18 mouse cellular contexts compared by ENCODE assay signal in the genomic region with DNA sequence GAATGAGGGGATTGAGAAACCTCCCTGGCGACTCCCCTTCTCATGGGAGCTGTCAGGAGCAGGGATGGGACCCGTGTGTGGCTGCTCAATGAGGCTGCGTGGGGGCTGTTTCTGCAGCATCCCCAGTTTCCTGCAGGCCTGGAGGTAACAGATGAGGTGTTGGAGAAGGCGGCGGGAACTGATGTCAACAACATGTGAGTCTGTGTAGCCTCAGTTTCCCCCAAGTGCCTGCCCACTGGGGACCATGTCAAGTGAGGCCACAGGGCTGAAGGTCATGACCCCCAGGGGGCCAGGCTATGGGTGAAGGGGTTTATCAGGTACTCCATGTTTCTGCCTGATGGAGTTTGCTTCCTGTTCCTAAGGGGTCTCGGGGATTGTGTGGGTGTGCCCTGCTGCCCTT. TPM values are rescaled to one million over a fixed set of nuclear protein-coding genes. Genes with fewer than 3 reads are reported as not detected.
DNase-seq lines count a peak whose midpoint lies in the region; ATAC-seq and TF ChIP-seq lines count a peak whose summit lies in the region.
"Had no signal": no experiment of that assay in that cellular context is flagged by ENCODE, and none has a peak within 500 bp of the region (broad histone marks: within the 10 kb centered on the region; RNA-seq: fewer than 3 reads in every experiment).

No protein-coding gene starts in this region.

- no peak overlapping the region for H3K4me2 ChIP-seq in lung, postnatal 0 days (replicated peaks; ENCODE audit: low read depth, low read length)
- H3K4me2 ChIP-seq in stomach, postnatal 0 days (replicated peaks; ENCODE audit: low read depth): no peak overlapping the region
- H3K4me2 ChIP-seq: embryonic facial prominence, embryonic 13.5 days; forebrain, embryonic 13.5 days; limb, embryonic 13.5 days; liver, embryonic 12.5 days; midbrain, embryonic 12.5 days had no signal

- H3K36me3 ChIP-seq in lung, postnatal 0 days (ENCODE audit: insufficient read depth, low read length): no peaks in the 10 kb centered on the region
- H3K36me3 ChIP-seq in stomach, postnatal 0 days (ENCODE audit: control insufficient read depth, insufficient read depth, low read length): no peaks in the 10 kb centered on the region
- H3K36me3 ChIP-seq: embryonic facial prominence, embryonic 13.5 days; limb, embryonic 13.5 days; midbrain, embryonic 12.5 days; neural tube, embryonic 12.5 days had no signal

- peaks cover 17% of the 10 kb centered on the region; the same call in 1 of the 2 replicates for H3K4me1 ChIP-seq in lung, postnatal 0 days (ENCODE audit: insufficient read depth, low read depth, low read length)
- peaks cover 5% of the 10 kb centered on the region; the same call in 1 of the 2 replicates for H3K4me1 ChIP-seq in stomach, postnatal 0 days (replicated peaks; ENCODE audit: control insufficient read depth, insufficient read depth)

- no peak for TF ChIP-seq EP300 in lung, postnatal 0 days (IDR thresholded peaks at IDR 0.05)
- TF ChIP-seq EP300 in stomach, postnatal 0 days (optimal IDR thresholded peaks at IDR 0.05): no peak

- H3K27ac ChIP-seq in gastrocnemius, adult 2 months: peak overlapping the region; percentile 87
- peak overlapping the region; percentile 60; the same call in 1 of the 2 replicates for H3K27ac ChIP-seq in lung, postnatal 0 days (ENCODE audit: low read length)
- H3K27ac ChIP-seq in stomach, postnatal 0 days (replicated peaks): peak overlapping the region; percentile 86
- H3K27ac ChIP-seq: embryonic facial prominence, embryonic 13.5 days; limb, embryonic 13.5 days; liver, embryonic 12.5 days; midbrain, embryonic 12.5 days; neural tube, embryonic 12.5 days had no signal

- H3K9me3 ChIP-seq in lung, postnatal 0 days (ENCODE audit: low read length): no peaks in the 10 kb centered on the region
- no peaks in the 10 kb centered on the region for H3K9me3 ChIP-seq in stomach, postnatal 0 days (ENCODE audit: control insufficient read depth, low read length)
- H3K9me3 ChIP-seq: embryonic facial prominence, embryonic 13.5 days; forebrain, embryonic 13.5 days; limb, embryonic 13.5 days; liver, embryonic 12.5 days; midbrain, embryonic 12.5 days; neural tube, embryonic 12.5 days had no signal

- DNase-seq in gastrocnemius, adult 2 months: no peak
- DNase-seq in gastrocnemius, postnatal 36 days: no peak
- peak; percentile 7 for DNase-seq in heart, postnatal 4 days
- DNase-seq in heart, postnatal 14 days: no peak
- no peak for DNase-seq in lung, postnatal 0 days (ENCODE audit: low spot score)
- no peak for DNase-seq in lung, postnatal 36 days
- DNase-seq in stomach, postnatal 0 days (ENCODE audit: low spot score): no peak
- DNase-seq: adrenal gland, postnatal 10 days; cerebellum, adult 2 months; kidney, adult 9 months; layer of hippocampus, postnatal 36 days had no signal

- WGBS in lung, postnatal 0 days: 70% methylated on average over 6 of the region's 6 CpGs
- WGBS in stomach, postnatal 0 days: 78% methylated on average over 6 of the region's 6 CpGs

- no peak for TF ChIP-seq CTCF in gastrocnemius, adult 2 months (IDR thresholded peaks at IDR 0.05)
- TF ChIP-seq CTCF in lung, postnatal 0 days (IDR thresholded peaks at IDR 0.05): no peak
- TF ChIP-seq CTCF in stomach, postnatal 0 days (IDR thresholded peaks at IDR 0.05; ENCODE audit: low read depth): no peak

- intact Hi-C loops in gastrocnemius, adult 2 months (cut with DNase I): no loop called here
- intact Hi-C loops in gastrocnemius, postnatal 36 days (cut with DNase I): loop anchor here (5.0 kb wide), 1 partner anchor 164 kb away; no protein-coding TSS in a partner anchor
- intact Hi-C loops in heart, postnatal 14 days (cut with DNase I): loop anchor here (5.0 kb wide), 1 partner anchor 164 kb away; no protein-coding TSS in a partner anchor

- H3K27me3 ChIP-seq in lung, postnatal 0 days (replicated peaks; ENCODE audit: insufficient read depth, low read length): no peaks in the 10 kb centered on the region
- H3K27me3 ChIP-seq in stomach, postnatal 0 days (ENCODE audit: control insufficient read depth, insufficient read depth, low read length): no peaks in the 10 kb centered on the region
- H3K27me3 ChIP-seq: embryonic facial prominence, embryonic 13.5 days; forebrain, embryonic 13.5 days; limb, embryonic 13.5 days; liver, embryonic 12.5 days had no signal

- no peak overlapping the region for H3K9ac ChIP-seq in lung, postnatal 0 days (replicated peaks; ENCODE audit: low read depth)
- H3K9ac ChIP-seq in stomach, postnatal 0 days (ENCODE audit: low read length): 0 out of 2 replicates have a peak overlapping the region, but pooled peaks have one; percentile 18
- H3K9ac ChIP-seq: embryonic facial prominence, embryonic 13.5 days; forebrain, embryonic 13.5 days; limb, embryonic 13.5 days; liver, embryonic 12.5 days; midbrain, embryonic 12.5 days; neural tube, embryonic 12.5 days had no signal

- H3K4me3 ChIP-seq in gastrocnemius, adult 2 months: no peak overlapping the region
- no peak overlapping the region for H3K4me3 ChIP-seq in lung, postnatal 0 days (ENCODE audit: low read depth, low read length)
- H3K4me3 ChIP-seq in stomach, postnatal 0 days (ENCODE audit: low read depth, low read length): no peak overlapping the region
- H3K4me3 ChIP-seq: embryonic facial prominence, embryonic 13.5 days; forebrain, embryonic 13.5 days; limb, embryonic 13.5 days; liver, embryonic 12.5 days; midbrain, embryonic 12.5 days; neural tube, embryonic 12.5 days had no signal

- ATAC-seq in lung, postnatal 0 days: no peak
- ATAC-seq in stomach, postnatal 0 days (ENCODE audit: low FRiP score, low TSS enrichment): no peak
- no peak for ATAC-seq in frontal cortex, adult (ENCODE audit: low TSS enrichment)
- ATAC-seq: forebrain, embryonic 13.5 days; liver, embryonic 12.5 days had no signal

RNA-seq across cellular contexts. Expression of a gene that starts 17.9 kb away (rescaled TPM):
- 10 to 100 TPM in 1 of 2 experiments, 1 to 10 TPM in 1; 5.6 to 14.3 TPM for total RNA-seq in gastrocnemius, adult 2 months (2021)
- 1 to 10 TPM; 7.2 to 8.1 TPM for total RNA-seq in gastrocnemius, postnatal 36 days (2021)
- 10 to 100 TPM; 29.6 to 42.2 TPM for total RNA-seq in heart, postnatal 4 days (2021)
- total RNA-seq in heart, postnatal 14 days (2021): 10 to 100 TPM; 23.2 to 25.0 TPM
- 20.0 and 22.7 TPM in 2 replicates for polyA plus RNA-seq in lung, postnatal 0 days (2015; fragmentation: Nextera tagmentation; extraction: Ambion mirVana)
- polyA plus RNA-seq in stomach, postnatal 0 days (2015; fragmentation: Nextera tagmentation; extraction: Ambion mirVana): 31.2 and 32.2 TPM in 2 replicates

RNA-seq across cellular contexts. Expression of a gene that starts 40.7 kb away (rescaled TPM):
- 1 to 10 TPM; 4.1 to 6.2 TPM for total RNA-seq in gastrocnemius, adult 2 months (2021)
- total RNA-seq in gastrocnemius, postnatal 36 days (2021): 1 to 10 TPM; 4.7 to 4.8 TPM
- 10 to 100 TPM; 42.3 to 49.1 TPM for total RNA-seq in heart, postnatal 4 days (2021)
- total RNA-seq in heart, postnatal 14 days (2021): 10 to 100 TPM; 22.2 to 22.7 TPM
- polyA plus RNA-seq in lung, postnatal 0 days (2015; fragmentation: Nextera tagmentation; extraction: Ambion mirVana): 28.5 and 31.0 TPM in 2 replicates
- 31.0 and 35.8 TPM in 2 replicates for polyA plus RNA-seq in stomach, postnatal 0 days (2015; fragmentation: Nextera tagmentation; extraction: Ambion mirVana)
